Mouse (Mus musculus) midbrain, embryonic 12.5 days (tissue): ENCODE measurements around the gene 4930432K21Rik. TPM values are rescaled to one million over a fixed set of nuclear protein-coding genes. Genes with fewer than 3 reads are reported as not detected.
A peak's percentile ranks its signal among the peaks of the same experiment; 100 is the strongest.

Source experiments
- ATAC-seq: fragments of 200-750 bp; cut with Nextera tagmentation; 2 replicates; pipeline ENCODE4 v1.8.0; 2017; ENCODE audit warnings: low read depth, moderate TSS enrichment, moderate library complexity; ENCODE audit not compliant: low FRiP score
- H3K27ac ChIP-seq: fragments of 300-500 bp; sonication (generic); replicated peaks from 2 replicates; pipeline ENCODE4 v1.5.1; 2016; ENCODE audit warnings: mild to moderate bottlenecking
- H3K27me3 ChIP-seq: fragments of 300-500 bp; sonication (generic); 2 replicates; pipeline ENCODE4 v1.6.1; 2016; ENCODE audit warnings: mild to moderate bottlenecking
- H3K36me3 ChIP-seq: fragments of 300-500 bp; sonication (generic); 2 replicates; pipeline ENCODE4 v1.6.1; 2016
- H3K4me1 ChIP-seq: fragments of 300-500 bp; sonication (generic); 2 replicates; pipeline ENCODE4 v1.6.1; 2016
- H3K4me2 ChIP-seq: fragments of 300-500 bp; sonication (generic); replicated peaks from 2 replicates; pipeline ENCODE4 v1.6.1; 2016; ENCODE audit warnings: mild to moderate bottlenecking, moderate library complexity
- H3K4me3 ChIP-seq: fragments of 300-500 bp; sonication (generic); 2 replicates; pipeline ENCODE4 v1.5.1; 2016; ENCODE audit warnings: mild to moderate bottlenecking
- H3K9ac ChIP-seq: fragments of 300-500 bp; sonication (generic); replicated peaks from 2 replicates; pipeline ENCODE4 v1.6.1; 2016; ENCODE audit warnings: mild to moderate bottlenecking, moderate library complexity
- H3K9me3 ChIP-seq: fragments of 300-500 bp; sonication (generic); 2 replicates; pipeline ENCODE4 v1.6.1; 2016; ENCODE audit warnings: mild to moderate bottlenecking
- WGBS: fragments of 180-500 bp; shearing (Covaris S2); methylation state at CpG from one replicate; pipeline ENCODE4 v1.1.7; 2016; 5-methylcytosine and 5-hydroxymethylcytosine counted together
- polyA plus RNA-seq: library from polyadenylated mRNA; unstranded; fragments of >200 nt; fragmentation: Nextera tagmentation; extraction: Ambion mirVana; gene quantifications from 2 replicates; pipeline ENCODE4 v1.2.1, GENCODE M21; 2016

Gene 4930432K21Rik
- 2.4 TPM in 2 replicates for polyA plus RNA-seq

- peak within 1 kb of the TSS; percentile 62 for H3K4me3 ChIP-seq
- H3K27ac ChIP-seq: no peak within 1 kb of the TSS
- no peaks in the 10 kb centered on the region for H3K27me3 ChIP-seq
- H3K4me2 ChIP-seq: peak within 1 kb of the TSS; percentile 85
- 23% methylated on average over 49 of the region's 49 CpGs for WGBS
- peak within 1 kb of the TSS; percentile 81 for H3K9ac ChIP-seq
- peaks cover 15% of the 10 kb centered on the region for H3K4me1 ChIP-seq
- ATAC-seq: peak; percentile 95
- H3K9me3 ChIP-seq: no peaks in the 10 kb centered on the region
- H3K36me3 ChIP-seq: peaks cover 14% of the 10 kb centered on the region
Observed at GRCm38 (mm10) chr8:84147769-84148530, at the start of gene 4930432K21Rik, which contains the start of gene Cc2d1a. 4930432K21Rik (plus strand) TSS chr8:84148025. Cc2d1a (minus strand) TSS chr8:84147936.

GRCm38 (mm10) chr8:84098376-84098775, 49.4 kb upstream of the 4930432K21Rik start:
- peaks cover 17% of the 10 kb centered on the region for H3K4me1 ChIP-seq
- H3K9ac ChIP-seq: no peak overlapping the region
- no peak for ATAC-seq
- no peak overlapping the region for H3K4me2 ChIP-seq
- H3K36me3 ChIP-seq: peaks cover 90% of the 10 kb centered on the region
- H3K27ac ChIP-seq: no peak overlapping the region
- no peaks in the 10 kb centered on the region for H3K27me3 ChIP-seq
- H3K9me3 ChIP-seq: no peaks in the 10 kb centered on the region
- no peak overlapping the region for H3K4me3 ChIP-seq
- 95% methylated on average over 7 of the region's 7 CpGs for WGBS

GRCm38 (mm10) chr8:84101476-84102270, 46.2 kb upstream of the 4930432K21Rik start:
- peaks cover 29% of the 10 kb centered on the region for H3K4me1 ChIP-seq
- no peaks in the 10 kb centered on the region for H3K9me3 ChIP-seq
- H3K36me3 ChIP-seq: peaks cover 57% of the 10 kb centered on the region
- no peak overlapping the region for H3K4me3 ChIP-seq
- no peaks in the 10 kb centered on the region for H3K27me3 ChIP-seq
- H3K4me2 ChIP-seq: no peak overlapping the region
- H3K27ac ChIP-seq: no peak overlapping the region
- WGBS: 94% methylated on average over 25 of the region's 25 CpGs
- no peak for ATAC-seq
- H3K9ac ChIP-seq: no peak overlapping the region

- Histone ChIP-seq H3K4me3 (peak overlapping the region; percentile 52), H3K36me3 (peaks cover 38% of the 10 kb centered on the region), H3K9ac (peak overlapping the region; percentile 79), H3K4me2 (peak overlapping the region; percentile 83), H3K27me3 (no peaks in the 10 kb centered on the region), H3K27ac (peak overlapping the region; percentile 81), H3K4me1 (peaks cover 29% of the 10 kb centered on the region), H3K9me3 (no peaks in the 10 kb centered on the region)
- 60% methylated on average over 3 of the region's 3 CpGs for WGBS
- ATAC-seq: no peak
Observed at GRCm38 (mm10) chr8:84103601-84104000, 44.2 kb upstream of the 4930432K21Rik start.

GRCm38 (mm10) chr8:84104221-84104620, 43.6 kb upstream of the 4930432K21Rik start:
- H3K27me3 ChIP-seq: no peaks in the 10 kb centered on the region
- 1% methylated on average over 28 of the region's 29 CpGs for WGBS
- peak; percentile 83 for ATAC-seq
- peak overlapping the region; percentile 52 for H3K4me3 ChIP-seq
- peaks cover 29% of the 10 kb centered on the region for H3K4me1 ChIP-seq
- peak overlapping the region; percentile 79 for H3K9ac ChIP-seq
- H3K36me3 ChIP-seq: peaks cover 32% of the 10 kb centered on the region
- peak overlapping the region; percentile 81 for H3K27ac ChIP-seq
- peak overlapping the region; percentile 83 for H3K4me2 ChIP-seq
- H3K9me3 ChIP-seq: no peaks in the 10 kb centered on the region

- peak; percentile 97 for ATAC-seq
- WGBS: 7% methylated on average over 42 of the region's 42 CpGs
- Histone ChIP-seq H3K9ac (peak within 1 kb of the TSS; percentile 79), H3K27me3 (no peaks in the 10 kb centered on the region), H3K4me2 (peak within 1 kb of the TSS; percentile 83), H3K9me3 (no peaks in the 10 kb centered on the region), H3K4me3 (peak within 1 kb of the TSS; percentile 52), H3K4me1 (peaks cover 29% of the 10 kb centered on the region), H3K36me3 (peaks cover 25% of the 10 kb centered on the region), H3K27ac (peak within 1 kb of the TSS; percentile 81)
Observed at GRCm38 (mm10) chr8:84104697-84105609, 42.9 kb upstream of the 4930432K21Rik start, which contains the start of gene Dcaf15. Dcaf15 (minus strand) TSS chr8:84104768.

- ATAC-seq: no peak
- H3K4me2 ChIP-seq: no peak overlapping the region
Observed at GRCm38 (mm10) chr8:84105676-84106075, 42.1 kb upstream of the 4930432K21Rik start.

DNA sequence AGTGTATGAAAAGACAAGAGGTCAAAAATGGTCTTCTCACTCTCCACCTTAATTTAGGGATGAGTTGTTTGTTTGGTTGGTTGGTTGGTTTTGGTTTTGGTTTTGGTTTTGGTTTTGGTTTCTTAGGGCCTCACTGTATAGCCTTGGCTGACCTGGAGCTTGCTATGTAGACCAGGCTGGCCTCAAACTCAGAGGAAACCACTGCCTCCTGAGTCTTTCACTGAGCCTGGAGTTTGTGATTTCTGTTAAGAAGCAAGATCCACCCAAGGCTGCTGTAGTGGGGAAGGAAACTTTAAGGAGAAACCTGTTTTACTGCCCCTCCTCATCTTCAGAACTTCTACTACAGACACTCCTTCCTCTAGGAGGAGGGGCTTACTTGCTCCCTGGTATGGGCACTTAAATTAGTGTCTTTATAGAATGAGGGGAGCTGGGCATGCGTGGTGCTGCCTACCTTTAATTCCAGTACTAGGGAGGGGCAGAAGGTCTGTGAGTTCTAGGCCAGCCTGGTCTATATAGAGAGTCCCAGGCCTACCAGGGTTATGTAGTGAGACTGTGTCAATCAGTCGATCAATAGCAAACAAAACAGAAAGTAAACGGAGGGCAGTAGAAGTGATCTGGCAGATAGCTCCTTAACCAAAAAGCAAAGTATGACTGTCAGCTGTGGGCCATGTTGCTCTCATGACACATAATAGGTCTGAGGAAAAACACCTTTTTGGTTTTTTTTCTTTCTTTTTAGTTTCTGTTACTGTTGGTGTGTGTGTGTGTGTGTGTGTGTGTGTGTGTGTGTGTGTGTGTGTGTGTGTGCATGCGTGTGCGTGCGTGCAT, 41.4 kb upstream of the 4930432K21Rik start:
- 95% methylated on average over 6 of the region's 6 CpGs for WGBS
- Histone ChIP-seq H3K4me1 (peaks cover 29% of the 10 kb centered on the region), H3K4me2 (no peak overlapping the region), H3K27me3 (no peaks in the 10 kb centered on the region), H3K36me3 (peaks cover 12% of the 10 kb centered on the region), H3K9ac (no peak overlapping the region), H3K27ac (no peak overlapping the region), H3K9me3 (no peaks in the 10 kb centered on the region), H3K4me3 (no peak overlapping the region)
- ATAC-seq: no peak

More at GRCm38 (mm10) chr8:84105676-84106075, 42.1 kb upstream of the 4930432K21Rik start:
- Histone ChIP-seq H3K4me3 (no peak overlapping the region), H3K36me3 (peaks cover 20% of the 10 kb centered on the region), H3K4me1 (peaks cover 29% of the 10 kb centered on the region), H3K9me3 (no peaks in the 10 kb centered on the region), H3K27ac (peak overlapping the region; percentile 79; the same call in 1 of the 2 replicates), H3K27me3 (no peaks in the 10 kb centered on the region), H3K9ac (no peak overlapping the region)
- 80% methylated on average over 2 of the region's 2 CpGs for WGBS

- H3K4me1 ChIP-seq: no peaks in the 10 kb centered on the region
- H3K27me3 ChIP-seq: no peaks in the 10 kb centered on the region
- no peak for ATAC-seq
- no peak overlapping the region for H3K27ac ChIP-seq
- H3K4me3 ChIP-seq: no peak overlapping the region
- no peaks in the 10 kb centered on the region for H3K36me3 ChIP-seq
- no peak overlapping the region for H3K9ac ChIP-seq
- no peaks in the 10 kb centered on the region for H3K9me3 ChIP-seq
- H3K4me2 ChIP-seq: no peak overlapping the region
- 89% methylated on average over 6 of the region's 6 CpGs for WGBS
Observed at GRCm38 (mm10) chr8:84115646-84116045, 32.2 kb upstream of the 4930432K21Rik start.

- H3K4me3 ChIP-seq: no peak overlapping the region
- no peaks in the 10 kb centered on the region for H3K27me3 ChIP-seq
- no peak overlapping the region for H3K9ac ChIP-seq
- no peaks in the 10 kb centered on the region for H3K4me1 ChIP-seq
- no peak overlapping the region for H3K4me2 ChIP-seq
- WGBS: 87% methylated on average over 3 of the region's 3 CpGs
- no peak for ATAC-seq
- no peaks in the 10 kb centered on the region for H3K36me3 ChIP-seq
- no peak overlapping the region for H3K27ac ChIP-seq
- no peaks in the 10 kb centered on the region for H3K9me3 ChIP-seq
Observed at GRCm38 (mm10) chr8:84122151-84122550, 25.7 kb upstream of the 4930432K21Rik start.
